Mouse (Mus musculus): ENCODE measurements at regions not wholly inside any gene's neighbourhood (a gene's known extent, or its start where the extent isn't known, plus 50 kb on each side); places are given as distances from the start of the nearest gene placed in this dataset.

GRCm38 (mm10) chr16:86888421-86888820 is 465.6 kb upstream of the N6amt1 start:
- no peak for TF ChIP-seq EP300 (IDR thresholded peaks at IDR 0.05; ENCODE audit: low read depth)
- TF ChIP-seq CTCF (IDR thresholded peaks at IDR 0.05; ENCODE audit: low read depth) = no peak

Measured in liver, embryonic 14.5 days (tissue).